Mouse (Mus musculus) neural tube, embryonic 15.5 days (tissue): ENCODE results near the gene Rbfox2. TPM values are rescaled to one million over a fixed set of nuclear protein-coding genes. Genes with fewer than 3 reads are reported as not detected.

ENCODE experiments used
- ATAC-seq: fragments of 200-750 bp; cut with Nextera tagmentation; 2 replicates; pipeline ENCODE4 v1.8.0; 2017; ENCODE audit warnings: mild to moderate bottlenecking, moderate TSS enrichment, moderate library complexity; ENCODE audit not compliant: low FRiP score
- H3K27ac ChIP-seq: fragments of 300-500 bp; sonication (generic); replicated peaks from 2 replicates; pipeline ENCODE4 v1.5.1; 2015; ENCODE audit warnings: mild to moderate bottlenecking, inconsistent platforms
- H3K27me3 ChIP-seq: fragments of 300-500 bp; sonication (generic); replicated peaks from 2 replicates; pipeline ENCODE4 v1.6.1; 2015; ENCODE audit warnings: inconsistent platforms
- H3K36me3 ChIP-seq: fragments of 300-500 bp; sonication (generic); 2 replicates; pipeline ENCODE4 v1.6.1; 2015; ENCODE audit warnings: inconsistent platforms
- H3K4me1 ChIP-seq: fragments of 300-500 bp; sonication (generic); 2 replicates; pipeline ENCODE4 v1.6.1; 2015; ENCODE audit warnings: inconsistent platforms
- H3K4me2 ChIP-seq: fragments of 300-500 bp; sonication (generic); 2 replicates; pipeline ENCODE4 v1.6.1; 2015; ENCODE audit warnings: inconsistent platforms, mild to moderate bottlenecking, moderate library complexity
- H3K4me3 ChIP-seq: fragments of 300-500 bp; sonication (generic); replicated peaks from 2 replicates; pipeline ENCODE4 v1.5.1; 2015; ENCODE audit warnings: mild to moderate bottlenecking, inconsistent platforms
- H3K9ac ChIP-seq: fragments of 300-500 bp; sonication (generic); replicated peaks from 2 replicates; pipeline ENCODE4 v1.6.1; 2015; ENCODE audit warnings: mild to moderate bottlenecking, inconsistent platforms
- H3K9me3 ChIP-seq: fragments of 300-500 bp; sonication (generic); replicated peaks from 2 replicates; pipeline ENCODE4 v1.6.1; 2016; ENCODE audit warnings: inconsistent platforms
- WGBS: fragments of 180-500 bp; shearing (Covaris S2); methylation state at CpG from one replicate; pipeline ENCODE4 v1.1.7; 2015; ENCODE audit warnings: mixed read lengths; 5-methylcytosine and 5-hydroxymethylcytosine counted together
- polyA plus RNA-seq: library from polyadenylated mRNA; unstranded; fragments of >200 nt; fragmentation: Nextera tagmentation; extraction: Ambion mirVana; gene quantifications from 2 replicates; pipeline ENCODE4 v1.2.1, GENCODE M21; 2015

Rbfox2 gene
- polyA plus RNA-seq, 1 experiment from 2014 or later = 120 TPM

- no peak overlapping the region for H3K4me3 ChIP-seq
- 88% methylated on average over 5 of the region's 5 CpGs for WGBS
- no peaks in the 10 kb centered on the region for H3K27me3 ChIP-seq
- ATAC-seq = no peak
- H3K9me3 ChIP-seq = no peaks in the 10 kb centered on the region
- no peak overlapping the region for H3K27ac ChIP-seq
- H3K4me1 ChIP-seq = peaks cover 20% of the 10 kb centered on the region
- H3K36me3 ChIP-seq = no peaks in the 10 kb centered on the region
- no peak overlapping the region for H3K9ac ChIP-seq
- H3K4me2 ChIP-seq = no peak overlapping the region
Observed at GRCm38 (mm10) chr15:77174018-77174417, 132.8 kb downstream of the Rbfox2 start.

- Histone ChIP-seq H3K27ac (peak overlapping the region; percentile 30; the same call in 1 of the 2 replicates), H3K36me3 (no peaks in the 10 kb centered on the region), H3K4me1 (peaks cover 19% of the 10 kb centered on the region), H3K9ac (no peak overlapping the region), H3K4me2 (no peak overlapping the region), H3K9me3 (no peaks in the 10 kb centered on the region), H3K4me3 (no peak overlapping the region), H3K27me3 (no peaks in the 10 kb centered on the region)
- ATAC-seq = peak; percentile 50; the same call in 1 of the 2 replicates
- WGBS = 17% methylated on average over 3 of the region's 3 CpGs
Observed at GRCm38 (mm10) chr15:77172414-77172813, 134.4 kb downstream of the Rbfox2 start.

GRCm38 (mm10) chr15:77168781-77169180, 138.0 kb downstream of the Rbfox2 start:
- Histone ChIP-seq H3K4me3 (no peak overlapping the region), H3K4me2 (no peak overlapping the region), H3K27me3 (no peaks in the 10 kb centered on the region), H3K9ac (no peak overlapping the region), H3K4me1 (peaks cover 14% of the 10 kb centered on the region), H3K9me3 (no peaks in the 10 kb centered on the region), H3K27ac (no peak overlapping the region), H3K36me3 (no peaks in the 10 kb centered on the region)
- no peak for ATAC-seq
- WGBS = 88% methylated on average over 2 of the region's 2 CpGs

GRCm38 (mm10) chr15:77166225-77166732, 140.5 kb downstream of the Rbfox2 start:
- ATAC-seq = no peak
- Histone ChIP-seq H3K4me1 (peaks cover 13% of the 10 kb centered on the region), H3K27me3 (no peaks in the 10 kb centered on the region), H3K9me3 (no peaks in the 10 kb centered on the region), H3K4me2 (no peak overlapping the region), H3K27ac (no peak overlapping the region), H3K9ac (no peak overlapping the region), H3K36me3 (no peaks in the 10 kb centered on the region), H3K4me3 (no peak overlapping the region)
- WGBS = 84% methylated on average over 1 of the region's 1 CpGs

GRCm38 (mm10) chr15:77163336-77163735, 143.5 kb downstream of the Rbfox2 start:
- Histone ChIP-seq H3K27ac (no peak overlapping the region), H3K9me3 (no peaks in the 10 kb centered on the region), H3K36me3 (no peaks in the 10 kb centered on the region), H3K4me1 (peaks cover 13% of the 10 kb centered on the region), H3K27me3 (no peaks in the 10 kb centered on the region), H3K9ac (no peak overlapping the region), H3K4me2 (no peak overlapping the region), H3K4me3 (no peak overlapping the region)
- 58% methylated on average over 6 of the region's 6 CpGs for WGBS
- no peak for ATAC-seq

- 77% methylated on average over 6 of the region's 6 CpGs for WGBS
Observed at GRCm38 (mm10) chr15:77162931-77163330, 143.9 kb downstream of the Rbfox2 start.

GRCm38 (mm10) chr15:77161382-77161781, 145.4 kb downstream of the Rbfox2 start:
- H3K27me3 ChIP-seq = no peaks in the 10 kb centered on the region
- H3K36me3 ChIP-seq = no peaks in the 10 kb centered on the region
- H3K27ac ChIP-seq = no peak overlapping the region
- ATAC-seq = no peak
- H3K9ac ChIP-seq = no peak overlapping the region
- peaks cover 22% of the 10 kb centered on the region for H3K4me1 ChIP-seq
- H3K9me3 ChIP-seq = no peaks in the 10 kb centered on the region
- H3K4me3 ChIP-seq = no peak overlapping the region
- WGBS = 53% methylated on average over 5 of the region's 5 CpGs
- no peak overlapping the region for H3K4me2 ChIP-seq

More at GRCm38 (mm10) chr15:77162931-77163330, 143.9 kb downstream of the Rbfox2 start:
- Histone ChIP-seq H3K27ac (no peak overlapping the region), H3K4me2 (no peak overlapping the region), H3K27me3 (no peaks in the 10 kb centered on the region), H3K4me3 (no peak overlapping the region), H3K9me3 (no peaks in the 10 kb centered on the region), H3K36me3 (no peaks in the 10 kb centered on the region), H3K9ac (no peak overlapping the region), H3K4me1 (peaks cover 13% of the 10 kb centered on the region)
- no peak for ATAC-seq

- Histone ChIP-seq H3K9me3 (no peaks in the 10 kb centered on the region), H3K27ac (no peak overlapping the region), H3K9ac (no peak overlapping the region), H3K4me3 (no peak overlapping the region), H3K27me3 (no peaks in the 10 kb centered on the region), H3K4me2 (no peak overlapping the region), H3K4me1 (peaks cover 27% of the 10 kb centered on the region), H3K36me3 (no peaks in the 10 kb centered on the region)
- no peak for ATAC-seq
- WGBS = 88% methylated on average over 4 of the region's 4 CpGs
Observed at GRCm38 (mm10) chr15:77160848-77161247, 146.0 kb downstream of the Rbfox2 start.

GRCm38 (mm10) chr15:77156525-77156924, 150.3 kb downstream of the Rbfox2 start:
- H3K4me1 ChIP-seq = peaks cover 25% of the 10 kb centered on the region
- no peaks in the 10 kb centered on the region for H3K9me3 ChIP-seq
- H3K9ac ChIP-seq = no peak overlapping the region
- no peak for ATAC-seq
- H3K4me3 ChIP-seq = no peak overlapping the region
- no peaks in the 10 kb centered on the region for H3K27me3 ChIP-seq
- no peak overlapping the region for H3K4me2 ChIP-seq
- whole genome bisulfite sequencing = 43% methylated on average over 3 of the region's 3 CpGs
- no peaks in the 10 kb centered on the region for H3K36me3 ChIP-seq
- peak overlapping the region; percentile 37 for H3K27ac ChIP-seq

GRCm38 (mm10) chr15:77154248-77154785, 152.5 kb downstream of the Rbfox2 start:
- Histone ChIP-seq H3K36me3 (no peaks in the 10 kb centered on the region), H3K4me1 (peaks cover 40% of the 10 kb centered on the region), H3K9ac (no peak overlapping the region), H3K4me3 (no peak overlapping the region), H3K4me2 (peak overlapping the region; percentile 84), H3K9me3 (no peaks in the 10 kb centered on the region), H3K27me3 (no peaks in the 10 kb centered on the region), H3K27ac (peak overlapping the region; percentile 97)
- 54% methylated on average over 10 of the region's 10 CpGs for WGBS
- ATAC-seq = no peak; the same call in 1 of the 2 replicates

GRCm38 (mm10) chr15:77153625-77154024, 153.2 kb downstream of the Rbfox2 start:
- Histone ChIP-seq H3K4me3 (peak overlapping the region; percentile 67), H3K27ac (peak overlapping the region; percentile 97), H3K36me3 (no peaks in the 10 kb centered on the region), H3K27me3 (no peaks in the 10 kb centered on the region), H3K4me2 (peak overlapping the region; percentile 84), H3K9ac (peak overlapping the region; percentile 86), H3K9me3 (no peaks in the 10 kb centered on the region), H3K4me1 (peaks cover 47% of the 10 kb centered on the region)
- WGBS = under 1% methylated on average over 12 of the region's 12 CpGs
- ATAC-seq = peak; percentile 95

GRCm38 (mm10) chr15:77153088-77153546, 153.7 kb downstream of the Rbfox2 start:
- WGBS = 0% methylated on average over 3 of the region's 3 CpGs
- Histone ChIP-seq H3K4me3 (peak overlapping the region; percentile 67), H3K4me2 (peak overlapping the region; percentile 84), H3K36me3 (no peaks in the 10 kb centered on the region), H3K27ac (peak overlapping the region; percentile 97), H3K9ac (peak overlapping the region; percentile 86), H3K27me3 (no peaks in the 10 kb centered on the region), H3K9me3 (no peaks in the 10 kb centered on the region), H3K4me1 (peaks cover 51% of the 10 kb centered on the region)
- ATAC-seq = peak; percentile 83
